Mouse (Mus musculus) G1E (cell line): ENCODE measurements at regions not wholly inside any gene's neighbourhood (a gene's known extent, or its start where the extent isn't known, plus 50 kb on each side); places are given as distances from the start of the nearest gene placed in this dataset.

Source experiments
- ATAC-seq: 2 replicates; pipeline ENCODE4 v1.8.0; 2016; ENCODE audit warnings: mild to moderate bottlenecking; ENCODE audit not compliant: insufficient number of reproducible peaks, poor library complexity, low FRiP score, severe bottlenecking; ENCODE audit errors: extremely low read depth
- DNase-seq: peaks from one replicate; pipeline ENCODE4 v3.0.0; 2012; ENCODE audit warnings: low spot score
- H3K27me3 ChIP-seq: 2 replicates; pipeline ENCODE4 v1.6.1; 2012; ENCODE audit warnings: mild to moderate bottlenecking, low read length, inconsistent platforms; ENCODE audit not compliant: insufficient read depth
- H3K36me3 ChIP-seq: replicated peaks from 2 replicates; pipeline ENCODE3; 2012; ENCODE audit warnings: mild to moderate bottlenecking, inconsistent platforms
- H3K4me1 ChIP-seq: 2 replicates; pipeline ENCODE4 v1.6.1; 2012; ENCODE audit warnings: low read depth, low read length, inconsistent platforms, mixed read lengths; ENCODE audit not compliant: insufficient read depth
- H3K4me3 ChIP-seq: 2 replicates; pipeline ENCODE4 v1.5.1; 2012; ENCODE audit warnings: low read depth, mild to moderate bottlenecking, inconsistent platforms, low read length, moderate library complexity, mixed read lengths
- H3K9me3 ChIP-seq: replicated peaks from 2 replicates; pipeline ENCODE4 v1.6.1; 2012; ENCODE audit warnings: inconsistent platforms
- CTCF ChIP-seq: IDR thresholded peaks from 2 replicates; pipeline ENCODE4 v1.5.1; 2012; ENCODE audit warnings: low read depth, low read length, inconsistent platforms, mixed read lengths
- GATA1 ChIP-seq: IDR thresholded peaks from 2 replicates; pipeline ENCODE4 v1.6.1; 2012; ENCODE audit warnings: borderline replicate concordance, low read length, inconsistent platforms, mixed read lengths
- GATA2 ChIP-seq: IDR thresholded peaks from 2 replicates; pipeline ENCODE4 v1.6.1; 2012; ENCODE audit warnings: low read depth, low read length, inconsistent platforms, borderline replicate concordance
- POLR2AphosphoS5 ChIP-seq: IDR thresholded peaks from 2 replicates; pipeline ENCODE4 v1.6.1; 2012; ENCODE audit warnings: low read depth, low read length, inconsistent platforms; ENCODE audit not compliant: insufficient replicate concordance
- TAL1 ChIP-seq: conservative IDR thresholded peaks from 2 replicates; pipeline ENCODE4 v1.6.1; 2012; ENCODE audit warnings: low read depth, low read length, inconsistent platforms, mixed read lengths

GRCm38 (mm10) chr19:15510395-15510794, 436.7 kb downstream of the Psat1 start:
- ATAC-seq (no peak), DNase-seq (no peak)
- Histone ChIP-seq H3K4me3 (no peak overlapping the region), H3K36me3 (no peaks in the 10 kb centered on the region), H3K4me1 (no peaks in the 10 kb centered on the region), H3K9me3 (no peaks in the 10 kb centered on the region), H3K27me3 (no peaks in the 10 kb centered on the region)
- no peak for TF ChIP-seq TAL1
- TF ChIP-seq CTCF: no peak
- no peak for TF ChIP-seq POLR2AphosphoS5
- TF ChIP-seq GATA2: no peak
- no peak for TF ChIP-seq GATA1

GRCm38 (mm10) chr19:15502985-15503354, 444.2 kb downstream of the Psat1 start:
- DNase-seq: no peak
- Histone ChIP-seq H3K4me3 (no peak overlapping the region), H3K4me1 (no peaks in the 10 kb centered on the region), H3K36me3 (no peaks in the 10 kb centered on the region), H3K9me3 (no peaks in the 10 kb centered on the region), H3K27me3 (no peaks in the 10 kb centered on the region)
- TF ChIP-seq POLR2AphosphoS5 (no peak), CTCF (no peak), TAL1 (no peak)
- no peak for ATAC-seq

GRCm38 (mm10) chr19:15502315-15502984, 444.7 kb downstream of the Psat1 start:
- no peak for ATAC-seq
- no peaks in the 10 kb centered on the region for H3K9me3 ChIP-seq
- H3K36me3 ChIP-seq: no peaks in the 10 kb centered on the region
- DNase-seq: no peak
- no peaks in the 10 kb centered on the region for H3K27me3 ChIP-seq
- H3K4me3 ChIP-seq: no peak overlapping the region
- no peak for TF ChIP-seq GATA2
- no peak for TF ChIP-seq GATA1
- no peak for TF ChIP-seq POLR2AphosphoS5
- TF ChIP-seq CTCF: no peak
- no peak for TF ChIP-seq TAL1
- no peaks in the 10 kb centered on the region for H3K4me1 ChIP-seq

GRCm38 (mm10) chr19:15495532-15495931, 451.6 kb downstream of the Psat1 start:
- Histone ChIP-seq H3K4me1 (no peaks in the 10 kb centered on the region), H3K27me3 (no peaks in the 10 kb centered on the region), H3K9me3 (no peaks in the 10 kb centered on the region), H3K4me3 (no peak overlapping the region), H3K36me3 (no peaks in the 10 kb centered on the region)
- TF ChIP-seq GATA1: no peak
- TF ChIP-seq POLR2AphosphoS5: no peak
- no peak for TF ChIP-seq TAL1
- TF ChIP-seq GATA2: no peak
- no peak for TF ChIP-seq CTCF
- DNase-seq (no peak), ATAC-seq (no peak)

- H3K9me3 ChIP-seq: no peaks in the 10 kb centered on the region
- DNase-seq: no peak
- ATAC-seq: no peak
- no peaks in the 10 kb centered on the region for H3K27me3 ChIP-seq
- no peaks in the 10 kb centered on the region for H3K36me3 ChIP-seq
- no peaks in the 10 kb centered on the region for H3K4me1 ChIP-seq
- H3K4me3 ChIP-seq: no peak overlapping the region
- TF ChIP-seq GATA2 (no peak), TAL1 (no peak), POLR2AphosphoS5 (no peak), CTCF (no peak), GATA1 (no peak)
Observed at GRCm38 (mm10) chr19:15487576-15487975, 459.6 kb downstream of the Psat1 start.

- TF ChIP-seq CTCF: no peak
- no peak for TF ChIP-seq POLR2AphosphoS5
- TF ChIP-seq GATA1: no peak
- no peak for TF ChIP-seq TAL1
- TF ChIP-seq GATA2: no peak
- Histone ChIP-seq H3K4me1 (no peaks in the 10 kb centered on the region), H3K27me3 (no peaks in the 10 kb centered on the region), H3K36me3 (no peaks in the 10 kb centered on the region), H3K4me3 (no peak overlapping the region), H3K9me3 (no peaks in the 10 kb centered on the region)
- ATAC-seq (no peak), DNase-seq (no peak)
Observed at GRCm38 (mm10) chr19:15481605-15482004, 465.5 kb downstream of the Psat1 start.
